Mouse (Mus musculus) ovary, adult 10 weeks (tissue): ENCODE results near the gene Gabrg3. TPM values are rescaled to one million over a fixed set of nuclear protein-coding genes. Genes with fewer than 3 reads are reported as not detected.

Experiments
- polyA plus RNA-seq: library from polyadenylated mRNA; stranded (reverse); fragments of 350-450 nt; fragmentation: Illumina TruSeq; extraction: RNeasy Lipid Tissue Mini Kit (QIAGEN cat#74804); gene quantifications from one replicate; pipeline ENCODE4 v1.2.3, GENCODE M21; 2014

Gabrg3 gene
- polyA plus RNA-seq, result 1.2 TPM

DNA sequence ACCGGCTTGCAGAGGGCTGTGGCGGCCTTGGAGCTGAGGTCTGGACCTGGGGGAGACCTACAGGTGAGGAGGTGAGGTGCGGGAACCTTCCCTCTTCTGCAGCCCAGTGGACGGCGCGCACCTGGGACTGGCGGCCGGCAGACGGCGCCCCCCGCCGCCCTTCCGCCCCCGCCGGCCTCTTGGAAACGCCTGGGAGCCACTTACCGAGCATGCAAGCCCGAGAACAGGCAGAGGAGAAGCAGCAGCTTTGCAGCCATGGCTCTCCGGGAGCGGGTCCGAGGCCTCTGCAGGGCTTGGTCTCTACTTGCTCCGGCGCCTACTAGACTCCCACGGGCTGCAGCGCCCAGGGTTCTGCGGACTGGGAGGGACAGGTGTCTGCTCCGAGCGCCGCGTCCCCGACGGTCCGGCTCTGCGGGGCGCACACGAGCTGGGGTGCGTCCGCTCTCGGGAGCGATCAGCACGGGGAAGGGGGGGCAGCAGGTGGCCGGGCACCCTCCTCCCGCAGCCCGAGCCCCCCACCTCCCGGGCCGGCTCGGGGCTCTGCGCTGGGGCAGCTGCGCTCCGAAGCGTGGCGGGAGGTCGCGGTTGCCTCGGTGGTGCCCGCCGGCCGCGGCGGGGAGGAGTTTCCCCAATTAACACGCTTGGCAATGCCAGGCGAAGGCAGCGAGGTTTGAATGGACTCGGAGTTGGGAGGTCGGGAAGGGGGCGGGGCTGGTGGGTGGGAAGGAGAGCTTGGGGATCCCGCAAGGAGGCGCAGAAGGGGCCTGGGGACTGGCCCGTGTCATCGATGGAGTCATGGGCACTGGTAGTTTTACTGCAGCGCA, at the start of gene Gabrg3:
Gabrg3 (minus strand) TSS at position 672 of the 824 bp plus-strand sequence.

DNA sequence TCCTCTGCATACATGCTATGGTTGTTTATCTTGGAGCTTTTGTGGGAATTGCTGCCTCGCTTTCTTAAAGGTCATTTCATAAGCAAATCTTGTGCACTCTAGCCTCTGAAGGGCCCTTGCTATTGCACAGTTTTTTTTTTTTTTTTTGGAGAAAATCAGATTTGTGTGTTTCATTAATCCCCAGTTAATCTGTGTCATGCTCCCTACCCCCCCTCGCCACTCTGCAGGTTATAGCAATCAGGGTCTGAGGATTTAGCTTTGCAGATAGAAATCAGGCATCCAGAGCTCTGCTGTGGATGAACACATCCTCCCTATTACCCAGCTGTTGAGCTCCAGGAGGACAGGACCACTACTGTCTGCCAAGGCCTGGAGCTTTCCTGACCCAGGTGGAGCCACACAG, 32.4 kb upstream of the Gabrg3 start, which contains the start of gene Gabrb3:
Gabrb3 (plus strand) TSS at position 301 of the 400 bp plus-strand sequence.

Other genes with a start within 250 kb of the Gabrg3 start
- 2.1 TPM for gene Gabrb3, start 32.5 kb upstream of the Gabrg3 start, polyA plus RNA-seq
- 0.23 TPM for gene Gabra5, start 122.9 kb upstream of the Gabrg3 start, polyA plus RNA-seq